Mouse (Mus musculus): ENCODE results near the gene Cnnm4.

GRCm38 (mm10) chr1:36513718-36514117 is 42.3 kb downstream of the Cnnm4 start:
- TF ChIP-seq CTCF (IDR thresholded peaks at IDR 0.05; ENCODE audit: extremely low read depth, insufficient read depth, low read length) (peak; percentile 22; the same call in 1 of the 2 replicates), POLR2A (IDR thresholded peaks at IDR 0.05; ENCODE audit: extremely low read depth, insufficient read depth, low read length) (no peak)
